Mouse (Mus musculus) cortical plate, adult 2 months (tissue): ENCODE results near the gene Pip4k2b. TPM values are rescaled to one million over a fixed set of nuclear protein-coding genes. Genes with fewer than 3 reads are reported as not detected.
"Not testable (repeated sequence)": the region's sequence is repeated elsewhere in the genome, so short reads cannot be mapped to it uniquely, and the experiment has no call there.

Experiments used
- H3K27ac ChIP-seq: fragments of 200-500 bp; 2 replicates; pipeline ENCODE4 v1.5.1; 2012; ENCODE audit warnings: low read length, control low read depth, inconsistent platforms; ENCODE audit not compliant: insufficient read depth
- H3K4me1 ChIP-seq: fragments of 200-500 bp; 2 replicates; pipeline ENCODE4 v1.6.1; 2011; ENCODE audit warnings: low read length; ENCODE audit not compliant: control insufficient read depth, insufficient read depth
- H3K4me3 ChIP-seq: fragments of 200-500 bp; 2 replicates; pipeline ENCODE4 v1.5.1; 2011; ENCODE audit warnings: mild to moderate bottlenecking, low read length, control low read depth; ENCODE audit not compliant: insufficient read depth
- CTCF ChIP-seq: fragments of 200-500 bp; IDR thresholded peaks from 2 replicates; pipeline ENCODE4 v1.5.1; 2011; ENCODE audit warnings: mild to moderate bottlenecking, control low read depth, low read length; ENCODE audit not compliant: insufficient read depth; ENCODE audit errors: extremely low read depth
- POLR2A ChIP-seq: fragments of 200-500 bp; IDR thresholded peaks from 2 replicates; pipeline ENCODE4 v1.6.1; 2011; ENCODE audit warnings: mild to moderate bottlenecking, low read length, control low read depth; ENCODE audit not compliant: insufficient read depth; ENCODE audit errors: extremely low read depth
- polyA plus RNA-seq: library from polyadenylated mRNA; depleted of rRNA; stranded (reverse); fragments of >200 nt; gene quantifications from 2 replicates; pipeline ENCODE4 v1.2.3, GENCODE M21; 2012

Pip4k2b gene
- polyA plus RNA-seq, 1 experiment, result 64.7 TPM

- TF ChIP-seq POLR2A (no peak), CTCF (no peak)
Observed at GRCm38 (mm10) chr11:97718281-97718860, 26.1 kb downstream of the Pip4k2b start.

DNA sequence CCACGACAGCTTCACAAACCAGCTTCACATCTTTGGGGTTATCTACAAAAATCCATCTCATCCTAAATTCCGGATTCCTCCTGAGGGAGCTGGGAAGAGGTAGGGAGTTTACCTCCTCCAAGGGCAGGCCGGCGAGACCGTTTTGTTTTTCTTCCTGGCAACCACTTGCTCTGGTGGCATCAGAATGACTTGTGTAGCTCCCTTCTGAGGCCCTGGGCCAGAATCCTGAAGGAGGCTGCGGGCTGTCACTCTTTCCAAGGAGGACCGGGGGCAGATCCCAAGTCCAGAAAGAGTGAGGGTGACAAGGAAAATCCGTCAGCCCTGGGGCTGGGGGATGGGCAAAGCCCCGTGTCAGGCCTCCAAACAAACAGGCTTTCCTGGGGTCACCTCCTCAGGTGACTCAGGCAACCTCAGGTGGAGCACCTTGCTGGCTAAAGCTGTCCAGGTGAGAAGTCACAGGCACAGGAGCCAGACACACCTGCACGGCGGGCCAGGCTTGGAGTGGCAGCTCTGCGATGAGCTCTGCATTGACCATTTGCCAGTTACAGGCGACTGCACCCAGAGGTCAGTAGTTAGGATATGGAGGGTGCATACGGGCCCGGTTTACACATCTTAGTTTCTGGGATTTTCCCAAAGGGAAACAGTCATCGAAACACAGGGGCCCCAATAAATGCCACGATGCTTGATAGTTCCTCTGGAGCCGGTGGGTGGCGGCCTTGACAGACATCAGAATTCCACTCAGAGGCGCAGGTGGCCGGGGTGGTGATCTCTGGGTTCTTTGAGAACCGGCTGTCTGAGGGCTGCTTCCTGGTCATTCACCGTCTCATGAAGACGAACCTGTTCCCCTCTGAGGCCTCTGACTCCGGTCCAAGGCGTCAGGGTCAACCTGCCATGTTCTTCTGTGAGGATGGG lies 26.9 kb downstream of the Pip4k2b start:
- no peak overlapping the region for H3K27ac ChIP-seq
- H3K4me3 ChIP-seq, result no peak overlapping the region
- H3K4me1 ChIP-seq, result no peaks in the 10 kb centered on the region
- TF ChIP-seq CTCF (no peak), POLR2A (no peak)

More at GRCm38 (mm10) chr11:97718281-97718860, 26.1 kb downstream of the Pip4k2b start:
- H3K27ac ChIP-seq, result no peak overlapping the region
- H3K4me3 ChIP-seq, result no peak overlapping the region
- H3K4me1 ChIP-seq, result no peaks in the 10 kb centered on the region

DNA sequence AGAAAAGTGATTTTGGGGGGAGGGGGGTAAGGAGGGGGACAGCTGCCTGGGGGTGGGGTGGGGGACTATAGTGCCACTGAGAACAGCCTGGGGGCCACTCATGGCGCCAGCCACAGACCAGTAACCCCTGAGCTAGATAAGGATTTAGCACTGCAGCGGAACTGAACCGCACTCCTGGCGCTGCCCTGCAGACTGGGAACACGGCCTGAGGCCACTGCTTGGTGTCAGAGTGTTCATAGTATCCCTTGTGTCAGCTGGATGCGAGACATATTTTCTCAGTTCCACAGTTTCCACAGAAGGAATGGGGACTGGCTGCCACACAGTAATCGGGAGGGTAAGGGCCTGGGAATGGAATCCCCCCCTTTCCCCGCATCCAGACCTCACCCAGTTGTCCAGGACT lies 28.5 kb downstream of the Pip4k2b start:
- Histone ChIP-seq H3K4me1 (no peaks in the 10 kb centered on the region), H3K27ac (no peak overlapping the region), H3K4me3 (no peak overlapping the region)
- no peak for TF ChIP-seq CTCF
- no peak for TF ChIP-seq POLR2A

- TF ChIP-seq POLR2A, result no peak
- TF ChIP-seq CTCF, result no peak
- H3K27ac ChIP-seq, result 0 out of 2 replicates have a peak overlapping the region, but pooled peaks have one; percentile 55
Observed at GRCm38 (mm10) chr11:97714784-97715760, 29.4 kb downstream of the Pip4k2b start.

DNA sequence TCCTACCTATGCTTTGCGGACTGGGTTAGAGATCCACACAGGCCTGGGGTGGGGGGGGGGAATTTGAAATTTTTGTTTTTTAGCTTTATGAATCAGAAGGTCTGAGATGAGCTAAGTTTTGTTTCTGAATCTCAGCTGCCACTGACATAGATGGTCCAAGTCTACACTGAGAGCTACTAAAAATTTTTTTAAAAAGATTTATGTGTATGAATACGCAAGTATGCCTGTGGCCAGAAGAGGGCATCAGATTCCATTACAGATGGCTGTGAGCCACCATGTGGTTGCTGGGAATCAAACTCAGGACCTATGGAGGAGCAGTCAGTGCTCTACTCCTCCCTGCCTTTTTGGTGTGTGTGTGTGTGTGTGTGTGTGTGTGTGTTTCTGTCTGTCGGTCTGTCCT lies 30.1 kb downstream of the Pip4k2b start:
- Histone ChIP-seq H3K4me1 (no peaks in the 10 kb centered on the region), H3K4me3 (no peak overlapping the region), H3K27ac (no peak overlapping the region)
- no peak for TF ChIP-seq POLR2A
- TF ChIP-seq CTCF, result no peak

More at GRCm38 (mm10) chr11:97714784-97715760, 29.4 kb downstream of the Pip4k2b start:
- Histone ChIP-seq H3K4me3 (no peak overlapping the region), H3K4me1 (no peaks in the 10 kb centered on the region)

GRCm38 (mm10) chr11:97713896-97714295 lies 30.6 kb downstream of the Pip4k2b start:
- Histone ChIP-seq H3K4me3 (no peak overlapping the region), H3K27ac (no peak overlapping the region), H3K4me1 (no peaks in the 10 kb centered on the region)
- TF ChIP-seq CTCF, result no peak
- 0 out of 2 replicates have a peak, but pooled peaks have one; percentile 7 for TF ChIP-seq POLR2A

DNA sequence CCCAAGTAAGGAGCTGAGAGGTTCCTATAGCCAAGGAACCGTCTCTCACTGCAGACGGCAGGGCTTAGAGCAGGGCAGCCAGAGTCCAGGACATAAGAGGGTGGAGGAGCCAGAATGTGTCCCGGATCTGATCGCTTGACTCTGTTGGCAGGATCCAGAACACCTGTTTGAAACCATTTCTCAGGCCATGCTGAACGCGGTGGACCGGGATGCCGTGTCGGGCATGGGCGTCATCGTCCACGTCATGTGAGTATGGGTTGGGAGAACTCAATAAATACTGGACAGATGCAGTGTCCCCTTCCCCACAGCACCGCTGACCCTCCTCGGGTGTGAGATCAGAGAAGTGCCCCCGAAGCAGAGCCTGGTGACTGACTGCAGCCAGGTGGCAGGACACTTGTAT lies 32.2 kb downstream of the Pip4k2b start:
- no peak overlapping the region for H3K27ac ChIP-seq
- no peak overlapping the region for H3K4me3 ChIP-seq
- no peak for TF ChIP-seq CTCF
- TF ChIP-seq POLR2A, result no peak
- no peaks in the 10 kb centered on the region for H3K4me1 ChIP-seq

GRCm38 (mm10) chr11:97711200-97711900 lies 33.2 kb downstream of the Pip4k2b start:
- no peak overlapping the region for H3K27ac ChIP-seq
- no peaks in the 10 kb centered on the region for H3K4me1 ChIP-seq
- TF ChIP-seq CTCF, result no peak
- no peak for TF ChIP-seq POLR2A
- H3K4me3 ChIP-seq, result no peak overlapping the region

GRCm38 (mm10) chr11:97710067-97710466 lies 34.4 kb downstream of the Pip4k2b start:
- H3K4me1 ChIP-seq, H3K4me3 ChIP-seq, H3K27ac ChIP-seq: not testable (repeated sequence)
